13 mouse cellular contexts compared by ENCODE assay signal in genomic region chr14:10023382-10023781, GRCm38 (mm10).
"Had no signal": no experiment of that assay in that cellular context is flagged by ENCODE, and none has a peak within 500 bp of the region (broad histone marks: within the 10 kb centered on the region; RNA-seq: fewer than 3 reads in every experiment).

No protein-coding gene starts in this region.

- DNase-seq: kidney, adult 11 months; kidney, adult 8-10 months; kidney, postnatal 10 days; kidney, postnatal 36 days; layer of hippocampus, postnatal 36 days; liver, embryonic 13.5 days; lung, postnatal 14 days; thymus, adult 18-20 months; thymus, postnatal 36 days had no signal

- H3K36me3 ChIP-seq: kidney, embryonic 15.5 days; liver, embryonic 13.5 days; lung, embryonic 15.5 days had no signal

- H3K4me3 ChIP-seq: kidney, embryonic 15.5 days; left cerebral cortex, adult 2 months; liver, embryonic 13.5 days; lung, embryonic 15.5 days had no signal

- H3K27ac ChIP-seq: kidney, embryonic 15.5 days; left cerebral cortex, adult 2 months; liver, embryonic 13.5 days; lung, embryonic 15.5 days; macrophage had no signal

- H3K9ac ChIP-seq: kidney, embryonic 15.5 days; liver, embryonic 13.5 days; lung, embryonic 15.5 days had no signal

- H3K27me3 ChIP-seq: kidney, embryonic 15.5 days; liver, embryonic 13.5 days; lung, embryonic 15.5 days had no signal

- H3K4me2 ChIP-seq: kidney, embryonic 15.5 days; liver, embryonic 13.5 days; lung, embryonic 15.5 days had no signal

- H3K9me3 ChIP-seq: kidney, embryonic 15.5 days; liver, embryonic 13.5 days; lung, embryonic 15.5 days had no signal

- H3K4me1 ChIP-seq: kidney, embryonic 15.5 days; liver, embryonic 13.5 days; lung, embryonic 15.5 days had no signal
